Mouse (Mus musculus): ENCODE measurements around the gene Myo18a. TPM values are rescaled to one million over a fixed set of nuclear protein-coding genes. Genes with fewer than 3 reads are reported as not detected.

Gene Myo18a
- polyA plus RNA-seq, 1 experiment from 2014 or later = 42.3 TPM

DNA sequence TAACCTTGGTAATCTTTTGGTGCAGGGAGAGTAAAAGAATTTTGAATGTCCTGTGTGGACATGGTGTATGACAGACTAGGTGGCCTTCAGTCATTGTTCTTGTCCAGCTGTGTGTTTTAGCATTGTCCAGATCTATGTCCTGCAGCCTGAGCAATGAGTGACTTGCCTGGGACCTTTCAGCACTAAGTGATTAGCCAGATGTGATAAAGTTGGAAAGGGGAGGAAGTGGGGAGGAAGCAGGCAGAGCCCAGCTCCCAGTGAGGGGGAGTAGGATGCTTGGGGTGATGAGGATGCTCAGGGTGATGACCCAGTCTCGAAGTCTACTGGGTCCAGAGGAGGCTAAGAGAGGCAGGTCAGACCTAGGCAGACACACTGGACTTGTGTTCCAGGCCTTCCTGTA is 16.2 kb downstream of the Myo18a start:
- 0 out of 2 replicates have a peak, but pooled peaks cover 10% of the 10 kb centered on the region for H3K4me1 ChIP-seq (ENCODE audit: control insufficient read depth, insufficient read depth, low read length)
- ATAC-seq (ENCODE audit: low FRiP score, low TSS enrichment) (no peak), DNase-seq (no peak)
- 91% methylated on average over 1 of the region's 1 CpGs for WGBS
- H3K9me3 ChIP-seq (ENCODE audit: control insufficient read depth, low read length) = no peaks in the 10 kb centered on the region
- H3K9ac ChIP-seq (replicated peaks; ENCODE audit: low read length) = no peak overlapping the region
- no peak overlapping the region for H3K4me3 ChIP-seq (replicated peaks; ENCODE audit: low read depth, low read length)
- peaks cover 34% of the 10 kb centered on the region for H3K36me3 ChIP-seq (ENCODE audit: control insufficient read depth, insufficient read depth, low read length)
- no peak overlapping the region for H3K27ac ChIP-seq (replicated peaks; ENCODE audit: low read depth, low read length)
- no peaks in the 10 kb centered on the region for H3K27me3 ChIP-seq (ENCODE audit: control insufficient read depth, insufficient read depth, low read length)
- H3K4me2 ChIP-seq (ENCODE audit: low read length) = no peak overlapping the region

DNA sequence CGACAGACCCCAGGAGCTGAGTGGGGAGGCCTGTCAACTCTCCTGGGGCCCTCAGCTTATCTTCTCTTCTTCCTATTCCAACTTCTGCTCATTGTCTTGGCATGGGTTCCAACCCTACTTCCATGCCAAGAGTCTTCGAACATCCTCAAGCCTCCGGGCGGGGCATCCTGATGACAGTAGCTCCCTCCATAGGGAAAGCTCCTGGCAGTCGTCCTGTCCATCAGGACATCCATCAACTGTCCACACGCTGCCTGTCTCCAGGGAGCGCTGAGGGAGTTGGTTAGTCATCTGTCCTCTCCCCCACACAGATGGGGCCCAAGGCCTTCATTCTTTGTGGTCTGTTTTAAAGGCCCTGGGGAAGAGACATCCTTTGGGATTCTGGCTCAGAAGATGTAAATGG is 18.0 kb downstream of the Myo18a start:
- 87% methylated on average over 7 of the region's 7 CpGs for WGBS
- ATAC-seq (ENCODE audit: low FRiP score, low TSS enrichment) (no peak), DNase-seq (no peak)

DNA sequence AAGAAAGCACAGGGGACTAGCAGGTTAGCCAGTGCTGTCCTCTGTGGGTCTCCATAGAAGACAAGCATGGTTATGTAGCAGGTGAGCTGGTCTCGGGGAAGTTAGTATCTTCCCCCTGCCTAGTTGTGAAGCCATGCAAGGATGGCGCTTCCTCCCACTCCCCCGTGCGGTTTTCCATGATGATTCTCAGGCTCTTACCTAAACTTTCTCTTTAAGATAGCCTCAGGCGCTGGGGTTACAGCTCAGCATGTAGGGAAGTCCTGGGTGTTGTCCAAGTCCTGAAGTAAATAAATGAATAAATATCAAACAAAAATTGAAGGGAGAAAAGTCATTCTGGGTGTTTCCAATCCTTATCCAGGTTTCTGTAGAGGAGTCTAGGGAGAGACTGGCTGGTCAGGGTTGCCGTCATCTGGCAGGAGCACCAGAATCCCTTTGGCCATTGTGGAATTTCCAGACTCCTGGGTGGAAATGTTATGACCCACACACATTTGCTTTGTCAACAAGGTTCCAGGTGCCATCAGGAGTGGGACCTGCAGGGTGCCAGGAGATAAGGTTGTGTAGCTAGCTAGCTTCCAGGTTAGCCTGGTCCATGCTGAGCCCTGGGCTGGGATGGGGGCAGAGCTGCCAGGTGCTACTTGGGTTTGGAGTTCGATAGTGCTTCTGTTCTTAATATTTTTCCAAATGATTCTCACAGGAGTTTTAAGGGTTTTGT is 19.2 kb downstream of the Myo18a start:
- Histone ChIP-seq H3K9me3 (ENCODE audit: control insufficient read depth, low read length) (no peaks in the 10 kb centered on the region), H3K4me3 (replicated peaks; ENCODE audit: low read depth, low read length) (no peak overlapping the region), H3K4me2 (ENCODE audit: low read length) (no peak overlapping the region), H3K27me3 (ENCODE audit: control insufficient read depth, insufficient read depth, low read length) (no peaks in the 10 kb centered on the region), H3K4me1 (ENCODE audit: control insufficient read depth, insufficient read depth, low read length) (peaks cover 22% of the 10 kb centered on the region), H3K9ac (replicated peaks; ENCODE audit: low read length) (no peak overlapping the region), H3K36me3 (ENCODE audit: control insufficient read depth, insufficient read depth, low read length) (peaks cover 32% of the 10 kb centered on the region), H3K27ac (replicated peaks; ENCODE audit: low read depth, low read length) (no peak overlapping the region)
- WGBS = 88% methylated on average over 7 of the region's 7 CpGs
- DNase-seq (no peak), ATAC-seq (ENCODE audit: low FRiP score, low TSS enrichment) (no peak)

More for the DNA sequence above, 18.0 kb downstream of the Myo18a start:
- Histone ChIP-seq H3K9ac (replicated peaks; ENCODE audit: low read length) (no peak overlapping the region), H3K4me2 (ENCODE audit: low read length) (no peak overlapping the region), H3K9me3 (ENCODE audit: control insufficient read depth, low read length) (no peaks in the 10 kb centered on the region), H3K4me1 (ENCODE audit: control insufficient read depth, insufficient read depth, low read length) (peaks cover 16% of the 10 kb centered on the region), H3K4me3 (replicated peaks; ENCODE audit: low read depth, low read length) (no peak overlapping the region), H3K27ac (replicated peaks; ENCODE audit: low read depth, low read length) (no peak overlapping the region), H3K36me3 (ENCODE audit: control insufficient read depth, insufficient read depth, low read length) (peaks cover 34% of the 10 kb centered on the region), H3K27me3 (ENCODE audit: control insufficient read depth, insufficient read depth, low read length) (no peaks in the 10 kb centered on the region)

DNA sequence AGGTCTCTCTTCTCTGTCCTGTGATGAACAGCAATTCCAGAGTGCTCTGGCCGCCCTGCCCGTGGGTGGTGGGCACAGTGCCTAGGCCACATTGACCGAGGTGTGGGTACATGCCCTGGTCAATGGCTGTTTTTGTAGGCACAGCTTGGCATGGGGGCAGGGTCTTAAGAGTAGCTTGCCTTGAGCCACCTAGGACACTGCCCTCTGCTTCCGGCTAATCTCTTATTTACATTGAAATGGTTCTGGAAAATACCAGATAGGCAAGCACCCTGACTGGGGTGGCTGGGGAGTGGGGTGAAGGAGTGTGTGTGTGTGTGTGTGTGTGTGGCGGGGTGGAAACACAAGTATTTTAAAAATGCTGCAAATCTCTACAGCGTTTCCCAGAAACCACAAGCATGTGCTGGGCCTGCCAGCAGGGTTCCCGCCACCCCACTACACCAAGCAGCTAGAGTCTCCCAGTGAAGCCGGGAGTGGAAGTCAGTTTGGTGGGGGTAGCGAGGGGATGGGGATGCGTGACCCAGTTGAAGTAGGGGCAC is 20.2 kb downstream of the Myo18a start:
- Histone ChIP-seq H3K36me3 (ENCODE audit: control insufficient read depth, insufficient read depth, low read length) (peaks cover 21% of the 10 kb centered on the region), H3K27ac (replicated peaks; ENCODE audit: low read depth, low read length) (peak overlapping the region; percentile 37), H3K4me3 (replicated peaks; ENCODE audit: low read depth, low read length) (no peak overlapping the region), H3K4me1 (ENCODE audit: control insufficient read depth, insufficient read depth, low read length) (peaks cover 22% of the 10 kb centered on the region), H3K4me2 (ENCODE audit: low read length) (no peak overlapping the region), H3K9me3 (ENCODE audit: control insufficient read depth, low read length) (no peaks in the 10 kb centered on the region), H3K9ac (replicated peaks; ENCODE audit: low read length) (no peak overlapping the region), H3K27me3 (ENCODE audit: control insufficient read depth, insufficient read depth, low read length) (no peaks in the 10 kb centered on the region)
- DNase-seq (no peak), ATAC-seq (ENCODE audit: low FRiP score, low TSS enrichment) (no peak)
- 59% methylated on average over 10 of the region's 10 CpGs for WGBS

DNA sequence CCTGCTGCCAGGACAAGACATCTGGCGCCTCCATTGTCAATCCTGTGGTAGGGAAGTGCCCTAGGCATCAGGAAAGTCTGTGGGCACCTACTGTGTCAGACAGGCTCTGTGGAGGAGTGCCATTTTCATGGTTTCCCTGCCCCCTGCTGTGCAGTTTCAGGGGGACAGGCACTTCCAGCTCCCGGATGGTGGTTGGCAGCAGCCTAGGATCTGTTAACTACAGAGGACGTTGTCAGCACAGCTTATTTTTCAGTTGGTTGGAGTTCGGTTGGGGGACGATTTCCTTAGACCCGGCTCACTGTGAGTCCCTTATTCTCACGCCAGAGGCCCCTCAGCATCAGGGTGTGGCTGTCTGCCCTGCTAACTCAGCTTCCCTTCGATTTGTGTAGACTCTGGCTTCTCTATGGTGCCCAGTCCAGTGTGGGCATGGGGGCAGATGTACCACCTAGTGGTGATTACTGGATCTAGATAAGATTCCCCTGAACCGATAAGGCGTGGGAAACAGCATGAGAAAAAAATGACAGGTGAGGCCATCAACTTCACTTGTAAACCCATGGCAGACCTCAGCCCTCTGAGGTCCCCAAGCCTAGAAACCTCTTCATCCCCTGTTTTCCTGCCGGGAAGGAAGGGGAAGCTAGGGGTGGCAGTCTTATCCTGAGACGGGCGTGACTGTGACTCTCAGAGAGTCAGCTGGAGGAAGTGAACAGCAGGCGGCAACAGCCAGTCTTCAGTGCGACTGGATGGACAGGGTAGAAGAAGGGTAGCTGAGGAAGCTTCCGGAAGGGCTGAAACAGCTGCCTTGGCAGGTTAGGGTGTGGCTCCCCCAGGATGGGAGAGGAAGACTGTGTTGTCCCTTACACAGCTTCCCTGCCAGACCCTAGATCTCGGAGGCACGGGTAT is 21.0 kb downstream of the Myo18a start:
- H3K27me3 ChIP-seq (ENCODE audit: control insufficient read depth, insufficient read depth, low read length) = no peaks in the 10 kb centered on the region
- peak overlapping the region; percentile 37 for H3K27ac ChIP-seq (replicated peaks; ENCODE audit: low read depth, low read length)
- no peak overlapping the region for H3K4me3 ChIP-seq (replicated peaks; ENCODE audit: low read depth, low read length)
- 61% methylated on average over 18 of the region's 18 CpGs for WGBS
- H3K9me3 ChIP-seq (ENCODE audit: control insufficient read depth, low read length) = no peaks in the 10 kb centered on the region
- H3K36me3 ChIP-seq (ENCODE audit: control insufficient read depth, insufficient read depth, low read length) = peaks cover 16% of the 10 kb centered on the region; the same call in 1 of the 2 replicates
- no peak overlapping the region for H3K4me2 ChIP-seq (ENCODE audit: low read length)
- H3K4me1 ChIP-seq (ENCODE audit: control insufficient read depth, insufficient read depth, low read length) = peaks cover 22% of the 10 kb centered on the region
- no peak overlapping the region for H3K9ac ChIP-seq (replicated peaks; ENCODE audit: low read length)
- no peak for DNase-seq
- ATAC-seq (ENCODE audit: low FRiP score, low TSS enrichment) = no peak

DNA sequence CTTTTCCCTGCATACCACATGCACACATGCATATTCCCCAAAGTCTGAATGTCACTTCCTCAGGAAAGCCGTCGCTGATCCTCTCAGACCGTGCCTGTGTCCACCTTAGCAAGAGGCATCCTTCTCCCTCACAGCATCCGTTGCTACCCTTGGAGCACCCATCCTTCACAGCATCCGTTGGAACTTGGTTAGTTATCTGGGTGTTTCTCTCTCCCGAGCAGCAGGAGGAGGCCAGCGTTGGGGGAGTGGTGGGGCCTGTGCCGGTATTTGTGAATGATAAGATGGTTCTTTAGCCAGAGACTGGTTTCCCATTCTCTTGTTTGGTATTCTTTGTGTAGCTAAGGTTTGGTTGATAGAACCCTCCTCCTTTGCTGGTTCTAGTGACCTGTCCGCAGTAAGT is 21.8 kb downstream of the Myo18a start:
- Histone ChIP-seq H3K4me1 (ENCODE audit: control insufficient read depth, insufficient read depth, low read length) (peaks cover 22% of the 10 kb centered on the region), H3K9me3 (ENCODE audit: control insufficient read depth, low read length) (no peaks in the 10 kb centered on the region), H3K27ac (replicated peaks; ENCODE audit: low read depth, low read length) (peak overlapping the region; percentile 20; the same call in 1 of the 2 replicates), H3K27me3 (ENCODE audit: control insufficient read depth, insufficient read depth, low read length) (no peaks in the 10 kb centered on the region), H3K9ac (replicated peaks; ENCODE audit: low read length) (no peak overlapping the region), H3K4me3 (replicated peaks; ENCODE audit: low read depth, low read length) (no peak overlapping the region), H3K36me3 (ENCODE audit: control insufficient read depth, insufficient read depth, low read length) (peaks cover 11% of the 10 kb centered on the region; the same call in 1 of the 2 replicates), H3K4me2 (ENCODE audit: low read length) (no peak overlapping the region)
- WGBS = 85% methylated on average over 9 of the region's 9 CpGs
- no peak for ATAC-seq (ENCODE audit: low FRiP score, low TSS enrichment)
- no peak for DNase-seq

DNA sequence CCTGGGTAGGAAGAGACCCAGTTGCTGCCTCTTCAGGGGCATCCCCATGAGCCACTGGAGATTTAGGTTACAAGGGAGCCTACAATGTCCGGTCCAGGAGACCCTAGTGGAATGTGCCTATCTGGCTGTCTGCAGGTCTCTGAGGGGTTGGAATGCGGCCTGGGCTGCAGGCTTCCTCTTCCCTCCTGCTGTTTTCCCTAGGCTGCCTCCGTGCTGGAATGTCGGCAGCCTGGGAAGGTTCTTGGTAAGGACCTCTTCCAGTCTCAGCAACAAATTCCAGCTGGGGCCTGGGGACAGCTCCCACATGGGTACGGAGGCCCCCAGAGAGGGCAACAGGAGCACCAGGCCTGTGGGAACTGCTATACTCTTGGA is 22.3 kb downstream of the Myo18a start:
- Histone ChIP-seq H3K4me2 (ENCODE audit: low read length) (no peak overlapping the region), H3K9me3 (ENCODE audit: control insufficient read depth, low read length) (no peaks in the 10 kb centered on the region), H3K27me3 (ENCODE audit: control insufficient read depth, insufficient read depth, low read length) (no peaks in the 10 kb centered on the region), H3K27ac (replicated peaks; ENCODE audit: low read depth, low read length) (peak overlapping the region; percentile 17), H3K4me1 (ENCODE audit: control insufficient read depth, insufficient read depth, low read length) (peaks cover 24% of the 10 kb centered on the region), H3K9ac (replicated peaks; ENCODE audit: low read length) (peak overlapping the region; percentile 7; the same call in 1 of the 2 replicates), H3K36me3 (ENCODE audit: control insufficient read depth, insufficient read depth, low read length) (peaks cover 8% of the 10 kb centered on the region; the same call in 1 of the 2 replicates), H3K4me3 (replicated peaks; ENCODE audit: low read depth, low read length) (no peak overlapping the region)
- ATAC-seq (ENCODE audit: low FRiP score, low TSS enrichment) = no peak
- WGBS = 20% methylated on average over 5 of the region's 5 CpGs
- no peak for DNase-seq

DNA sequence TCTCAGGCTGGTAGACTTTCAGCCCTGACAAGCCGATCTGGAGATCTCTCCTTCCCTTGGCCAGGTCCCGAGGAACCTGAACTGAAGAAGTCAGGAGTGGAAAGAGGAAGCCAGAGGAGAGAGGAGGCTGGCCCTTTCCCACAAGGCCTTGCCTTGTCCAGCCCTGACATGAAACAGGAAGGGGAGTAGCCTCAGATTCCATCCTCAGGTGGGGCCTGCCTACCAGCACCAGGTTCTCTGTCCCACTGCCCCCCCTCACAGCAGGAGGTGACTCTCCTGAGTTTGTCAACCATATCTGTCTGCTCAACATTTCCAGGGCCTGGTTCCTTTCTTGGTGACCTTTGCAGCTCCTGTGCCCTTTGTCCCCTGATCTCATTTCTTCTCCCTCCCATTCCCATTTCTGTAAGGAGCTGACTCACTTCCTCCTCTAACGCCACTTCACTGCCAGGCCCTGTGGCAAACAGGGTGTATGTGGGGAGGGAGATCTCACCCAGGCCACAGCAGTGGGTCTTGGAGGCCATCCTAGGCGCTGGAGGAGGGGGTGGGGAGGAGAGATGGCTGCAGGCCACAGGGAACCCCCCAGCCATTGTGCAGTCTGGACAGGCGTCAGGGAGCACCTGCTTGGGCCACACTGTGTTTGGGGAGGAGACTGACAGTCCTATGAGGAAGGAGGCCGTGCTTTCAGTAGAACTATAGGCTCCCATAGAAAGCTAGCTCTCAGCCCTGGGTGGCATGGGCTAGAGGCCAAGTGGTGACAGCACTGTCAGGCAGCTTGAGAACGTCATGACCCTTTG is 22.9 kb downstream of the Myo18a start:
- peak overlapping the region; percentile 17; the same call in 1 of the 2 replicates for H3K27ac ChIP-seq (replicated peaks; ENCODE audit: low read depth, low read length)
- no peaks in the 10 kb centered on the region for H3K27me3 ChIP-seq (ENCODE audit: control insufficient read depth, insufficient read depth, low read length)
- H3K9ac ChIP-seq (replicated peaks; ENCODE audit: low read length) = peak overlapping the region; percentile 7; the same call in 1 of the 2 replicates
- 54% methylated on average over 7 of the region's 7 CpGs for WGBS
- ATAC-seq (ENCODE audit: low FRiP score, low TSS enrichment) (0 out of 2 replicates have a peak, but pooled peaks have one; percentile 8), DNase-seq (no peak)
- H3K4me2 ChIP-seq (ENCODE audit: low read length) = no peak overlapping the region
- no peaks in the 10 kb centered on the region for H3K9me3 ChIP-seq (ENCODE audit: control insufficient read depth, low read length)
- peaks cover 29% of the 10 kb centered on the region for H3K4me1 ChIP-seq (ENCODE audit: control insufficient read depth, insufficient read depth, low read length)
- peaks cover 5% of the 10 kb centered on the region; the same call in 1 of the 2 replicates for H3K36me3 ChIP-seq (ENCODE audit: control insufficient read depth, insufficient read depth, low read length)
- H3K4me3 ChIP-seq (replicated peaks; ENCODE audit: low read depth, low read length) = no peak overlapping the region

Measured in midbrain, embryonic 14.5 days (tissue).